Mouse (Mus musculus) CH12.LX (cell line): ENCODE results near the gene Creld2. TPM values are rescaled to one million over a fixed set of nuclear protein-coding genes. Genes with fewer than 3 reads are reported as not detected.

Experiments used
- DNase-seq: peaks from one replicate; pipeline ENCODE4 v3.0.0-alpha.2; 2013; ENCODE audit errors: extremely low read depth
- H3K27ac ChIP-seq: 2 replicates; pipeline ENCODE4 v1.5.1; 2012; ENCODE audit warnings: low read depth, mild to moderate bottlenecking, control low read depth, moderate library complexity; ENCODE audit not compliant: insufficient read depth
- H3K27me3 ChIP-seq: replicated peaks from 2 replicates; pipeline ENCODE3; 2012; ENCODE audit warnings: inconsistent platforms
- H3K36me3 ChIP-seq, 2 experiments: replicated peaks in 1 of 2; 2 replicates each; pipeline versions ENCODE3 to v1.6.1; 2012; ENCODE audit warnings: inconsistent platforms in 1 of 2, low read length in 1 of 2, mild to moderate bottlenecking in 1 of 2, mixed read lengths in 1 of 2, moderate library complexity in 1 of 2; ENCODE audit not compliant: control insufficient read depth in 1 of 2, insufficient read depth in 1 of 2
- H3K4me1 ChIP-seq, 2 experiments: 2 replicates each; pipeline ENCODE4 v1.6.1; 2012; ENCODE audit warnings: inconsistent platforms in 1 of 2, moderate library complexity in 1 of 2; ENCODE audit not compliant: insufficient read depth in 2 of 2, control insufficient read depth in 1 of 2
- H3K4me2 ChIP-seq: 2 replicates; pipeline ENCODE4 v1.6.1; 2012; ENCODE audit warnings: low read depth, mild to moderate bottlenecking, control low read depth; ENCODE audit not compliant: poor library complexity, insufficient read depth, severe bottlenecking
- H3K4me3 ChIP-seq, 3 experiments: fragments of 150-350 bp in 1 of 3; sonication (generic) in 1 of 3; replicated peaks in 1 of 3; 2 replicates each; pipeline versions ENCODE3 to v1.5.1; 2011 to 2012; ENCODE audit warnings: low read depth in 2 of 3, low read length in 2 of 3, mild to moderate bottlenecking in 2 of 3, moderate library complexity in 2 of 3, control low read depth in 1 of 3, improper control_type of control experiment in 1 of 3, inconsistent platforms in 1 of 3, mixed read lengths in 1 of 3; ENCODE audit not compliant: poor library complexity in 1 of 3
- H3K79me2 ChIP-seq: replicated peaks from 2 replicates; pipeline ENCODE4 v1.6.1; 2012; ENCODE audit warnings: mild to moderate bottlenecking, moderate library complexity; ENCODE audit not compliant: control insufficient read depth, poor library complexity, insufficient read depth, severe bottlenecking; ENCODE audit errors: extremely low read depth
- H3K9ac ChIP-seq: 2 replicates; pipeline ENCODE4 v1.6.1; 2012; ENCODE audit warnings: low read depth, mild to moderate bottlenecking, control low read depth, moderate library complexity; ENCODE audit not compliant: insufficient read depth
- H3K9me3 ChIP-seq: replicated peaks from 2 replicates; pipeline ENCODE3; 2012; ENCODE audit warnings: low read length, inconsistent platforms, mixed read lengths
- CHD1 ChIP-seq: IDR thresholded peaks from 2 replicates; pipeline ENCODE4 v1.6.1; 2012; ENCODE audit warnings: low read depth, low read length, improper control_type of control experiment, inconsistent platforms
- E2F4 ChIP-seq: IDR thresholded peaks from 2 replicates; pipeline ENCODE4 v1.6.1; 2011; ENCODE audit warnings: low read depth, low read length, improper control_type of control experiment; ENCODE audit not compliant: insufficient replicate concordance
- ETS1 ChIP-seq: conservative IDR thresholded peaks from 2 replicates; pipeline ENCODE4 v1.6.1; 2012; ENCODE audit warnings: low read depth, mild to moderate bottlenecking, inconsistent platforms, low read length, improper control_type of control experiment, moderate library complexity
- GABPA ChIP-seq: IDR thresholded peaks from 2 replicates; pipeline ENCODE4 v1.6.1; 2012; ENCODE audit warnings: low read depth, low read length, improper control_type of control experiment, inconsistent platforms; ENCODE audit not compliant: insufficient replicate concordance
- HCFC1 ChIP-seq: IDR thresholded peaks from 2 replicates; pipeline ENCODE4 v1.6.1; 2012; ENCODE audit warnings: low read depth, mild to moderate bottlenecking, inconsistent platforms, low read length, improper control_type of control experiment
- JUN ChIP-seq: IDR thresholded peaks from 2 replicates; pipeline ENCODE4 v1.6.1; 2011; ENCODE audit warnings: low read depth, mild to moderate bottlenecking, low read length, improper control_type of control experiment, moderate library complexity; ENCODE audit not compliant: insufficient read depth
- JUND ChIP-seq: conservative IDR thresholded peaks from 2 replicates; pipeline ENCODE4 v1.6.1; 2011; ENCODE audit warnings: low read depth, low read length, improper control_type of control experiment
- KAT2A ChIP-seq: IDR thresholded peaks from 2 replicates; pipeline ENCODE4 v1.6.1; 2012; ENCODE audit warnings: low read length, improper control_type of control experiment, inconsistent platforms; ENCODE audit not compliant: insufficient replicate concordance
- MAZ ChIP-seq: IDR thresholded peaks from 2 replicates; pipeline ENCODE4 v1.6.1; 2012; ENCODE audit warnings: low read depth, mild to moderate bottlenecking, inconsistent platforms, low read length, improper control_type of control experiment, moderate library complexity
- MEF2A ChIP-seq: IDR thresholded peaks from 2 replicates; pipeline ENCODE4 v1.6.1; 2014; ENCODE audit warnings: low read depth, mild to moderate bottlenecking, inconsistent platforms, low read length, improper control_type of control experiment, borderline replicate concordance
- PAX5 ChIP-seq: IDR thresholded peaks from 2 replicates; pipeline ENCODE4 v1.6.1; 2012; ENCODE audit warnings: low read length, inconsistent platforms, mixed read lengths
- POLR2A ChIP-seq: IDR thresholded peaks from 2 replicates; pipeline ENCODE4 v1.6.1; 2011; ENCODE audit warnings: low read depth, mild to moderate bottlenecking, improper control_type of control experiment, low read length
- POLR2AphosphoS2 ChIP-seq: IDR thresholded peaks from 2 replicates; pipeline ENCODE4 v1.6.1; 2011; ENCODE audit warnings: low read depth, low read length, improper control_type of control experiment
- RCOR1 ChIP-seq: conservative IDR thresholded peaks from 2 replicates; pipeline ENCODE4 v1.6.1; 2012; ENCODE audit warnings: low read depth, mild to moderate bottlenecking, inconsistent platforms, low read length, improper control_type of control experiment
- SMC3 ChIP-seq: IDR thresholded peaks from 2 replicates; pipeline ENCODE4 v1.6.1; 2011; ENCODE audit warnings: low read depth, low read length, improper control_type of control experiment
- USF1 ChIP-seq: IDR thresholded peaks from 2 replicates; pipeline ENCODE4 v1.6.1; 2014; ENCODE audit warnings: low read depth, mild to moderate bottlenecking, inconsistent platforms, low read length, improper control_type of control experiment
- ZC3H11A ChIP-seq: IDR thresholded peaks from 2 replicates; pipeline ENCODE4 v1.6.1; 2012; ENCODE audit warnings: low read depth, mild to moderate bottlenecking, inconsistent platforms, low read length, improper control_type of control experiment
- ZKSCAN1 ChIP-seq: IDR thresholded peaks from 2 replicates; pipeline ENCODE4 v1.6.1; 2012; ENCODE audit warnings: low read depth, inconsistent platforms, low read length, improper control_type of control experiment, borderline replicate concordance
- ZNF384 ChIP-seq: IDR thresholded peaks from 2 replicates; pipeline ENCODE4 v1.6.1; 2012; ENCODE audit warnings: low read depth, low read length, improper control_type of control experiment, inconsistent platforms
- dilution Hi-C: fragments of 300-500 bp; cut with MboI; formaldehyde crosslinking; loops from 2 replicates; pipeline ENCODE4 v1.14.3; 2020; ENCODE audit warnings: low sequenced_read_pairs; ENCODE audit not compliant: extremely low pct_unique_long_range_greater_than_20kb, extremely low pct_ligation_motif_present
- in situ Hi-C: fragments of 300-500 bp; cut with MboI; formaldehyde crosslinking; loops from 3 replicates; pipeline ENCODE4 v1.14.3; 2019; ENCODE audit warnings: low sequenced_read_pairs, low pct_ligation_motif_present, low pct_unique_long_range_greater_than_20kb, mixed read lengths
- polyA plus RNA-seq: library from polyadenylated mRNA; unstranded; fragments of >175 nt; gene quantifications from 2 replicates; pipeline ENCODE4 v1.2.1, GENCODE M21; 2012; ENCODE audit warnings: low read depth; ENCODE audit not compliant: insufficient read length
- total RNA-seq, 2 experiments: library from RNA; depleted of rRNA; stranded (reverse); fragments of 300-350 nt in 1 of 2; fragments of >200 nt in 1 of 2; gene quantifications; 2 replicates each; pipeline ENCODE4 v1.2.3; 2012 to 2014

Gene Creld2
- total and polyA plus RNA-seq, 3 experiments = 63.6 to 93.8 (median 85.0) TPM

DNA sequence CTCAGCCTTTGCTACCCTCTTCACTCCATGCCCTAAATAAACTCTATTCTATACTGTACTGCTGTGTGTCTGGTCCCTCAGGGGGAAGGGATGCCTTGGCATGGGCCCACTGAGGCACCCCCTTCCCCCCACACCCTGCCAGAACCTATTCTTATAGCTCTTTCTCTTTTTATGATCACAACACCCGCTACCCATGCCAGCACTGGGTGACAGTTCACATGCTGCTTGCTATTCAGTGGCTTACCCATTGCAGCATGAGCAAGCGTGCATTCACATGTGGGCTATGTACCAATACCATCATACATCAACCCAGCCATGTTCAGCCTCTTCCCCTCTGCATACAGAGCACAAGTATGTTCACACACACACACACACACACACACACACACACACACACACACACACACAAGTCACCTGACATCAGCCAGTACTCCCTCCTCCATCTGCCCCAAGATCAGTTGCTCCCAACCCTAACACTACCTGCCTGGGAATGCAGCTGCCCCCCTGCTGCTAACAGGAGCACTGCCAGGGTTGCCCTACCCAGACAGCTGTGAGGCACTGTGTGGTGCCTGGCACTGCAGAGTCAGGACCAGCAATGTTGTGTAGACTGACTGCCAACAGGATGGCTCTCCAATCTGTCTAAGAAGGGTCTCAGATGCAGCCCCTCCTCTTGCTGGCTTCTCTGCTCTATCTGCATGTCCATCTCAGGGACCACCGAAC is 22.3 kb downstream of the Creld2 start:
- no peak for DNase-seq
- H3K79me2 ChIP-seq = no peaks in the 10 kb centered on the region
- H3K4me3 ChIP-seq = no peak overlapping the region
- H3K4me1 ChIP-seq = peaks cover 6 to 19% of the 10 kb centered on the region in 2 experiments
- H3K36me3 ChIP-seq = no peaks in the 10 kb centered on the region
- H3K27ac ChIP-seq = no peak overlapping the region
- no peak overlapping the region for H3K9ac ChIP-seq
- peaks cover 9% of the 10 kb centered on the region for H3K9me3 ChIP-seq
- H3K4me2 ChIP-seq = no peak overlapping the region
- dilution Hi-C loops (no loop called here), in situ Hi-C loops (no loop called here)
- H3K27me3 ChIP-seq = peaks cover 68% of the 10 kb centered on the region
- TF ChIP-seq JUND (no peak), MEF2A (no peak), CHD1 (no peak), POLR2A (no peak), KAT2A (no peak), ZKSCAN1 (no peak), GABPA (no peak), SMC3 (no peak), POLR2AphosphoS2 (no peak), RCOR1 (no peak), JUN (no peak), E2F4 (no peak), HCFC1 (no peak), ETS1 (no peak)

DNA sequence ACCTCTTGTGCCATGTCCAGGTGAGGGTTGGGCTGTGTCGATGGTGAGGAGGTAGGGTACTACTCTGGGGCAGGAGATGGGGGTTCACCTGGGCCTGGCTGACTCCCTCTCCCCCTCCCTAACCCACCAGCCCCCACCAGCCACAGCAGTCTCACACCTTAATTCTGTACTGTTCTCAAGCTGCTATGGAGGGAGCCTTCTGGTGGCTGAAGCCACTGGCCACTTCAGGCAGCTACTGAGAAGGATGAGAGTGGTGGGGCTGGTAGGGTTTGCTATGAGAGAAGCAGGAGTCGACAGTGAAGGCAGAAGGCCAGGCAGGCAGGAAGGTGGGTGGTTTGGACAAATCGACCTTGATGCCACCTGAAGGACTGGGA is 22.8 kb downstream of the Creld2 start:
- dilution Hi-C loops (no loop called here), in situ Hi-C loops (no loop called here)
- H3K4me2 ChIP-seq = no peak overlapping the region
- no peak overlapping the region for H3K9ac ChIP-seq
- no peak overlapping the region for H3K4me3 ChIP-seq
- TF ChIP-seq SMC3 = no peak
- TF ChIP-seq ZKSCAN1 = no peak
- no peak for TF ChIP-seq ZC3H11A
- no peak for TF ChIP-seq USF1
- no peak for TF ChIP-seq E2F4
- no peak for TF ChIP-seq PAX5
- no peak for TF ChIP-seq POLR2AphosphoS2
- no peak for TF ChIP-seq ZNF384
- no peak for TF ChIP-seq MAZ
- H3K9me3 ChIP-seq = peaks cover 9% of the 10 kb centered on the region
- peaks cover 6 to 15% of the 10 kb centered on the region in 2 experiments for H3K4me1 ChIP-seq
- no peak overlapping the region for H3K27ac ChIP-seq
- DNase-seq = no peak
- H3K36me3 ChIP-seq = no peaks in the 10 kb centered on the region
- no peaks in the 10 kb centered on the region for H3K79me2 ChIP-seq
- H3K27me3 ChIP-seq = peaks cover 68% of the 10 kb centered on the region
